Mouse (Mus musculus): ENCODE measurements around the gene 1110051M20Rik.

DNA sequence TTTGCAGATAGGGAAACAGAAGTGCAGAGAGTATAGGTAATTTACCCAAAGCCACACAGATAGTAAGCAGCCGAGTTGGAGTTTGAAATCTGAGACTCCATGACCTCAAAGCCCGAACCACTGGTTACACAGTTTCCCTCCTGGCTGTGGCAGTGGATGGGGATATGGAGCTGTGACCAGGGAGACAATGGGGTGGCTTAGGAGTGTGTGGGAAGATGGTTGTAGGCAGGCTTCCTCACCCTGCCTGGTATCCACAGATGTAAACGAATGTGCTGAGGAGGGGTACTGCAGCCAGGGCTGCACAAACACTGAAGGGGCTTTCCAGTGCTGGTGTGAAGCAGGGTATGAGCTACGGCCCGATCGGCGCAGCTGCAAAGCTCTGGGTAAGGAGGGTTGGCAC, 32.3 kb upstream of the 1110051M20Rik start:
- no peak for TF ChIP-seq CTCF (IDR thresholded peaks at IDR 0.05; ENCODE audit: low read depth, low read length)
- no peak for TF ChIP-seq GATA1 (IDR thresholded peaks at IDR 0.05; ENCODE audit: borderline replicate concordance, low read length)
